Mouse (Mus musculus): ENCODE measurements at regions not wholly inside any gene's neighbourhood (a gene's known extent, or its start where the extent isn't known, plus 50 kb on each side); places are given as distances from the start of the nearest gene placed in this dataset.

DNA sequence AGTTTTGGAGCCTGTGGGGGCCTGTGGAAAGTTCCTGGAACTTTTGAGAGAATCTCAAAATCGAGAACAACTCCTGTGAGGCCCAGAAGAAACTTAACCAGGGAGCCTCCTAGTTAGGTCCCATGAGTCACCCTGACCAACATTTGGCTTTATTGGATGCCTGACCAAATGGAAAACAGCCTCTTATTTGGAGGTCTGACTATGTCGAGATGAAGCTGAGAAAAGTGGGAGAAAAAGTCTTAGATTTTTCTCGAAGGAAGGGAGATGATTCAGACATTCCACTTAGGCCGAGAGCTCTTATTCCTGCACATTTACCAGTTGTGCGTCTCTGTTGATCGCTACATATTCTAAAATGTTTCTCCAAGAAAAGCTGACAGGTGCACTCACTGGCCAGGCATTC is 83.0 kb upstream of the E030018B13Rik start:
- Histone ChIP-seq H3ac (ENCODE audit: control insufficient read depth, insufficient read length) (no peak overlapping the region), H3K4me3 (no peak overlapping the region), H3K27me3 (ENCODE audit: control insufficient read depth, insufficient read depth, insufficient read length) (no peaks in the 10 kb centered on the region), H3K36me3 (ENCODE audit: control insufficient read depth, insufficient read depth) (no peaks in the 10 kb centered on the region), H3K4me2 (ENCODE audit: low read depth) (peak overlapping the region; percentile 21), H3K79me2 (ENCODE audit: control insufficient read depth, insufficient read depth) (no peaks in the 10 kb centered on the region)
- TF ChIP-seq MYOD1 (IDR thresholded peaks at IDR 0.05; ENCODE audit: control insufficient read depth in 1 of 3, insufficient read length in 2 of 3, low read depth in 2 of 3) (no peak), POLR2A (IDR thresholded peaks at IDR 0.05; ENCODE audit: insufficient read length, low read depth) (no peak), REST (IDR thresholded peaks at IDR 0.05; ENCODE audit: insufficient read depth, insufficient read length) (no peak), MYOG (IDR thresholded peaks at IDR 0.05; ENCODE audit: control insufficient read depth in 1 of 3, insufficient read depth in 1 of 3, insufficient read length in 2 of 3, low read depth in 2 of 3) (no peak), CEBPB (IDR thresholded peaks at IDR 0.05; ENCODE audit: insufficient read depth, poor library complexity, severe bottlenecking) (no peak), E2F4 (IDR thresholded peaks at IDR 0.05; ENCODE audit: insufficient read depth) (no peak), TCF12 (IDR thresholded peaks at IDR 0.05; ENCODE audit: insufficient read depth, poor library complexity, severe bottlenecking) (no peak), USF1 (IDR thresholded peaks at IDR 0.05; ENCODE audit: low read depth) (no peak), MAX (IDR thresholded peaks at IDR 0.05; ENCODE audit: low read depth) (no peak), POLR2AphosphoS2 (IDR thresholded peaks at IDR 0.05; ENCODE audit: insufficient read length, low read depth) (no peak), SRF (IDR thresholded peaks at IDR 0.05; ENCODE audit: control insufficient read depth, insufficient read length, low read depth) (no peak), TCF3 (IDR thresholded peaks at IDR 0.05; ENCODE audit: insufficient read length, low read depth) (no peak)

- TF ChIP-seq SRF (IDR thresholded peaks at IDR 0.05; ENCODE audit: control insufficient read depth, insufficient read length, low read depth) (no peak), E2F4 (IDR thresholded peaks at IDR 0.05; ENCODE audit: insufficient read depth) (no peak), MYOG (IDR thresholded peaks at IDR 0.05; ENCODE audit: control insufficient read depth in 1 of 3, insufficient read depth in 1 of 3, insufficient read length in 2 of 3, low read depth in 2 of 3) (no peak), TCF12 (IDR thresholded peaks at IDR 0.05; ENCODE audit: insufficient read depth, poor library complexity, severe bottlenecking) (no peak), TCF3 (IDR thresholded peaks at IDR 0.05; ENCODE audit: insufficient read length, low read depth) (no peak), MYOD1 (IDR thresholded peaks at IDR 0.05; ENCODE audit: control insufficient read depth in 1 of 3, insufficient read length in 2 of 3, low read depth in 2 of 3) (no peak), REST (IDR thresholded peaks at IDR 0.05; ENCODE audit: insufficient read depth, insufficient read length) (no peak), USF1 (IDR thresholded peaks at IDR 0.05; ENCODE audit: low read depth) (no peak), POLR2A (IDR thresholded peaks at IDR 0.05; ENCODE audit: insufficient read length, low read depth) (no peak), POLR2AphosphoS2 (IDR thresholded peaks at IDR 0.05; ENCODE audit: insufficient read length, low read depth) (no peak), CEBPB (IDR thresholded peaks at IDR 0.05; ENCODE audit: insufficient read depth, poor library complexity, severe bottlenecking) (no peak), MAX (IDR thresholded peaks at IDR 0.05; ENCODE audit: low read depth) (no peak)
- H3K4me2 ChIP-seq (ENCODE audit: low read depth): no peak overlapping the region
- H3K36me3 ChIP-seq (ENCODE audit: control insufficient read depth, insufficient read depth): no peaks in the 10 kb centered on the region
- no peak overlapping the region for H3K4me3 ChIP-seq
- H3K79me2 ChIP-seq (ENCODE audit: control insufficient read depth, insufficient read depth): no peaks in the 10 kb centered on the region
- H3K27me3 ChIP-seq (ENCODE audit: control insufficient read depth, insufficient read depth, insufficient read length): no peaks in the 10 kb centered on the region
- no peak overlapping the region for H3ac ChIP-seq (ENCODE audit: control insufficient read depth, insufficient read length)
Observed at GRCm38 (mm10) chr7:63835958-63836357, 80.7 kb upstream of the E030018B13Rik start.

All from myocyte (in vitro differentiated cells).